Mouse (Mus musculus): Measurements from ENCODE around the gene Slc9b1. TPM values are rescaled to one million over a fixed set of nuclear protein-coding genes. Genes with fewer than 3 reads are reported as not detected.

The Slc9b1 gene
- total RNA-seq, 2 experiments from 2014 or later, result not detected

DNA sequence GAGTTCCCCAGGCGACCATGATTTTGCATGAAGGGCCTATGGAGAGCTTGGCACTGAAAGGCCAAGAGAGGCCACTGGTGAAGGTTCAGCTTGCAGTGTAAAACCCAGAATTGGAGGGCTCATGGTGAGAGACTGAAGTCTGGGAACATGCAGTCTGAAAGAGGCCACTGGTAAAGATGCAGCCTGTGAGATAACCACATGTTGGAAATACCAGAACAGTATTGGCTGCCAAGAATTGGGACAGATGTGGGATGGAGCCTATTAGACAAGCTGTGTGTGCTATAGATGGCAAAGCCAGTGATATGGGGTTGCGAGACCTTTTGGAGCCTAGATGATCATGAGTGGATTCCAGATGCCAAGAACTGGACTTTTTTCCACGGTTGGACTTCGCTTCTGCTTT is 32.0 kb downstream of the Slc9b1 start:
- DNase-seq (ENCODE audit: low spot score), result no peak

DNA sequence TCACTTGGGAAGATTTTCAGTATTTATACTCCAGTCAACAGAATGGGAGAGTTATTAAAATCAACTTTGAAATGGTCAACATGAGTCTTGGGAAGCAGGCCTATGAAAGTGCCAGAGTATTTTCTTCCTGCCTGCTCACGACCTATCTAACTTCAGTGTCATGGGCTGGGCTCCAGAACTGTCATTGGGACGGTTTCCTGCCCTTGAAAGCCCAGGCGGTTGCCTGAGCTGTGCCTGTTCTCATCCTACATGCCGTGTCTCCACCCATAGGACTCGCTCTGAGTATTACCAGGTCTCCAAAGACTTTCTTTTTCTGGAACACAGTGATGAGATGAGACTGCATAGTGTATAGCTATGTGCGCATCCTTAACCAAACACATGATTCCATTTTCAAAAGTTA is 45.4 kb downstream of the Slc9b1 start:
- DNase-seq (ENCODE audit: low spot score), result no peak

DNA sequence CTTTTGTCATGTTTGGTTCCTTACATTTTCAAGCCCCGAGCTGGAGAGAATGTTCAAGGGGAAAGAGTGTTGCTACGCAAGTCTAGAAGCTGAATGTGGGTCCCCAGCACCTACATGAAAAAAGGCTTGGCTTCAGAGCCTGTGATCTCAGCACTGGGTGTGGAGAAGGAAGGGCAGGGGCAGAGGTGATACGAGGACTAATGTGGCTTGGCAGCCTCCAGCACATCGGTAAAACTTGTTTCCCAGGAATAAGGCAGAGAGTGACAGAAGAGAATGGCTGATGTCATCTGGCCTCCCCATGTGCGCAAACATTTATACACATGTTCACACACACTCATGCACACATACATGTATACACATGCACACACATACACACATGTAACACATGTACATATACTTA is 47.3 kb downstream of the Slc9b1 start:
- no peak for DNase-seq (ENCODE audit: low spot score)

DNA sequence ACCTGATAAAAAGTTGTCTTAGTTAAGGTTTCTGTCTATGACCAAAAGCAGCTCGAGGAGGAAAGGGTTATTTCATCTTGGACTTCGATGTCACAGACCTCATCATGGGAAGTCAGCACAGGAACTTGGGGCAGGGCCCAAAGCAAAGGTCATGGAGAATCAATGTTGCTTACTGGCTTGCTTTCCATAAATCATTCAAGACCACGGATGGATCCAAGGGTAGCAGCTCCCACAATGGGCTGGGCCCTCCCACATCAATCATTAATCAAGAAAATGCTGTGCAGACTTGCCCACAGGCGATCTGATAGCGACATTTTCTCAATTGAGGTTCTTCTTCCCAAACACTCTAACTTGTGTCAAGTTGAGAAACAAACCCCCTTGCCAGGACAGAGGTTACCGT is 48.3 kb downstream of the Slc9b1 start:
- DNase-seq (ENCODE audit: low spot score), result no peak

DNA sequence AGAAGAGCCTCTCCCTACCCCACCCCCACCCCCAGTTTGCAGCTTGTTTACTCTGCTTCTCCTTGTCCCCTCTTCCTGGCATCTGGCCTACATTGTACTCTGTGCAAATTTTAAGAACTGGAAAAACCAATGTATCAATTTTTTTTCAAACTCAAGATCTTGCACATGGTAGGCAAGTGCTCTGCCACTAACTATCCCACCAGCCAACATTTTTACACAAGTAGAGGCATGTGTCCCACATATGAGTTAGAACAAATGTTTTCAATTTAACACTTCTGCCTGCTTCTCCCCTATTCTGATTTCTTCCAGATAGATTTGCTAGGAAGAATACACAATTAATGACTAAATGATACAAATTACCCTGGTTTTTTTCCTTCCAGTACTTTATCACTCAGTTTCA is 49.3 kb downstream of the Slc9b1 start:
- no peak for DNase-seq (ENCODE audit: low spot score)

DNA sequence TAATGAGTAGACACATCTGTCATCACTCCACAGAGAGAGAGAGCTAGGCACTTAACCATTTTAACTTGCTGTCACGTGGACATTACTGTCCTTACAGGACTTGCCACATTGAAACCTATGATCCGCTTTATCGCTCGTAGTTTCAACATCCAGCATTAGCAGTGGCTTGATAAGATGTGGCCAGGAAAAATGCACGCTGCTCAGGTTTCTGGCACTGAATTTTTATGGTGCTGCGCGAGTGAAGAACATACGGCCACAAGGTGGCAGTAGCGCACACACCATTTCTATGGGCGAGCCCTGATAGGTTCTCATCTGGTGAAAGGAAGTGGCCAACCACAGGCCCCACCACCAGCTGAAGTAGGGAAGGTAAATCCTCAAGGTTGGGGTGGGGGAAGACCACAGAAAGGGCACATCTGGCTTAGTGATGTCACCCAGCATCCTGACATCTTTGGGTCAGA is 54.4 kb downstream of the Slc9b1 start:
- DNase-seq (ENCODE audit: low spot score), result peak; percentile 87

DNA sequence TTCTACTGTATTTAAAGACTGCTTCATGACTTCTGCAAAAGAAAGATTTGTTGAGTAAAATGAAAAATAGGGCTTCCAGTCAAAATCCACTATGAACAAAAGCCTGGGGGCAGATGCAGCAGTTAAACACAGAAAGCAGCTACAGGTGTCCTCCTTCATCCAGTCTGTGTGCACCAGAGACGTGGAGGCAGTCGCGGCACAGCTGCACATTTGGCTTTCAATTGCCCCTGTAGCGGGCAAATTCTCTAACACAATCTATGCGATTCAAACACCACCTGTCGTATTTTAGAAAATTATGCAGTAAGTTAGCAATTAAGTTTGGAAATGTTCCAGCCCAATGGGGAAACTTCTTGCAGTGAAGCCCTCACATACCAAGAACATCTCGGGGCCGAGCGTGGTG is 55.4 kb downstream of the Slc9b1 start:
- no peak for DNase-seq (ENCODE audit: low spot score)

DNA sequence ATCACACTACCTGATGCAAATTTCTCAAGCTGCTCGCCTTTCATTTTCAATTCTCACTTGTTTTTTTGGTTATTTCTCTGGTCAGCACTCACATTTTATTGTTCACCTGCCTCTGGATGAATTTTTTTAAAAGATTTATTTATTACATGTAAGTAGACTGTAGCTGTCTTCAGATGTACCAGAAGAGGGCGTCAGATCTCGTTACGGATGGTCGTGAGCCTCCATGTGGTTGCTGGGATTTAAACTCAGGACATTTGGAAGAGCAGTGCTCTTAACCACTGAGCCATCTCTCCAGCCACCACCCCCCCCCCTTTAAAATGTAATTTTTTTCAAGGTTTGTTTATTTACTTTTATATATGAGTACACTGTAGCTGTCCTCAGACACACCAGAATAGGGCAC is 56.0 kb downstream of the Slc9b1 start:
- DNase-seq (ENCODE audit: low spot score), result no peak

DNA sequence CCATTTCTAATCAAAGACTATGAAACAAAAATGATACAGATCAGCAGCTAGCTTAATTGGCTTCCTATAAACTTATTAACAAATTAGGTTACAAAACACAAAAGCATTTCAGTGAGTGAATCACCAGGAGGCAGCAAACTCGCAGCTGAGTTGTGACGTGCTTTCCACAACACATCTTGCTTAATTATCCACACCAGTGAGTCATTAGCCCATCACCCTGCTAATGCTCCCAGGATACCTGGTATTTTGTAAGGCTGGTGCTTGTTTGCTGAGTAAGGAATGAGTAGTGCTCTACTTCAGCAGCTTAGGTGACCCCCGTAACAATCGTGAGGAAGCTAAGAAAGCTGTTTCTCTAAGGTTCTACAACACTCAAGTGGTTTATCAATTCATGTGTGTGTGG is 56.8 kb downstream of the Slc9b1 start:
- DNase-seq (ENCODE audit: low spot score), result no peak

DNA sequence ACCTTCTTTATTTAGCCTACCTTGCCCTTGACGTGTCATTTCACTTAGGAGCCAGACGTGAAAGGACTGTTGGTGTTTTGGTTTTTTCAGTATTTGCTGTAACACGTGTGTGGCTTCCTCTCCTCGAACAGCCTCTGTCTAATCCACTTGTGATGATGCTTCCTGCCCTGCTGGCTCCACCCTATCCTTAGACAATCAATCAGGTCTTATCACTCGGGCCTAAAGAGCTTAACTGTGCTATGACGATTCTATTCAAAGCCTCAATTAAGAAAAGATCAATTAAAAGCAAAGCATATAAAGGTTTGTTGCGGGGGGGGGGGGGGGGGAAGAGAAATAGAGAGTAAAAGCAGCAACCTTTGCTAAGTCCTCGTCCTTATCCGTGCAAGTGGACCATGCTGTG is 59.5 kb downstream of the Slc9b1 start:
- no peak for DNase-seq (ENCODE audit: low spot score)

DNA sequence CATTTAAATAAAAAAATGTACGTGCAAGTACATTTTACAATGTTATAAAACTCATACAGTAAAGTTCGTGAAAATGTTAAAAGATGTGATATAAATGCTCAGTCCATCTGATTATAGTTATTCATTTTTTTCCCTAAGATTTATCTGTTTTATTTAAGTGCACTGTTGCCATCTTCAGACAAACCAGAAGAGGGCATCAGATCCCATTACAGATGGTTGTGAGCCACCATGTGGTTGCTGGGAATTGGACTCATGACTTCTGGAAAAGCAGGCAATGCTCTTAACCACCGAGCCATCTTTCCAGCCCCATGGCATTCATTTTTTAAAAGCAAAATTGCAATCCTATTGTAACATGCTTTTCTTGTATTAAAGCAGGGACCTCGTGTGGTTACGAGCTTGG is 61.4 kb downstream of the Slc9b1 start:
- DNase-seq (ENCODE audit: low spot score), result no peak

DNA sequence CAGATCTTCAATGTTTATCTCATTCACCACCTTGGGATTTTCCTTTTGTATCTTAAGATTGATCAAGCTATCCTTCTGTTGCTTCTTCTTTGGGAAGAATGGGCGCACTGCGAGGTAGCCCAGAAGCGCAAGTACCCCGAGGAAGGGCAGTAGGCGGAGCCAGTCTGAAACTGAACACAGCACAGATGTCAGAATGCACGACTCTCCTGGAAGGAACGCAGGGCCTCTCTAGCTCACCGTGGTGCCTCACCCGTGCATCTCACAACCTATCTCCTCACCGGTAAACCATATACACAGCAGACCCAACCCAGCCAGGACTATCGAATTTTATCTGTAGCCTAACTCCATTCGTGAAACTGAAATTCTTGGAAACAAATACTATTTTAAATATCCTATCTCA is 63.2 kb downstream of the Slc9b1 start:
- no peak for DNase-seq (ENCODE audit: low spot score)

DNA sequence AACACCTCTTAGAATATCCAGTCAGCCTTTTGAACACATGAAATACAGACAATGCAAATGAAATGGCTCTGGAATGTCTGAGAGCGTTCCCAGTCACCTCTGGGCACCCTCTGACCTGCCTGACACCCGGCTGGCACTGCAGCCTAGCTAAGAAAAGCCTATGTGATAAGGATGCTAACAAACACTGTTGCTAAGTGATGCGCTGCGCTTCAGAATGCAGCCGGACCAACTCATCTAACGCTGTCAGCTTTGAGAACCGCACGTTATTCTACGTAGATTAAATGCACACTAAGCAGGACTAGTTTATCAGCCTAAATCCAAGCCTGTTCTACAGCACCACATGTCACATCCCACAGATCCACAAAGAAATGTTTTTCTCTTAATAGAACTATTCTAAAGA is 64.0 kb downstream of the Slc9b1 start:
- no peak for DNase-seq (ENCODE audit: low spot score)

DNA sequence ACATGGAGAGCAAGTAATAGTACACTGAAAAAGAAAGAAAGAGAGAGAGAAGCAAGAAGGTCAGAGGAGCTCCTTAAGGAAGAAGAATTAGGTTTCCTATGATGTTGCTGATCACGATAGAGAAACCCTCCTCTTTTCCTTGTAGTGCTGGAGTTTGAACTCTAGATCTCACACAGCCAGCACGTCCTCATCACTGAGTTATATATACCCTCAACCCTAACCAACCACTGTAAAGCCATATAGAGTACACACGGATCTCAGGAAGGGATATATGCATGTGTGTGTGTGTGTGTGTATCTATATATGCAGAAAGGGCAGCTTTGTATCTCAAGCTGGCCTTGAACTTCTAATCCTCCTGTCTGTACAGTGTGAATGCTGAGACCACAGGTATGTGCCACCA is 69.4 kb downstream of the Slc9b1 start:
- DNase-seq (ENCODE audit: low spot score), result no peak

DNA sequence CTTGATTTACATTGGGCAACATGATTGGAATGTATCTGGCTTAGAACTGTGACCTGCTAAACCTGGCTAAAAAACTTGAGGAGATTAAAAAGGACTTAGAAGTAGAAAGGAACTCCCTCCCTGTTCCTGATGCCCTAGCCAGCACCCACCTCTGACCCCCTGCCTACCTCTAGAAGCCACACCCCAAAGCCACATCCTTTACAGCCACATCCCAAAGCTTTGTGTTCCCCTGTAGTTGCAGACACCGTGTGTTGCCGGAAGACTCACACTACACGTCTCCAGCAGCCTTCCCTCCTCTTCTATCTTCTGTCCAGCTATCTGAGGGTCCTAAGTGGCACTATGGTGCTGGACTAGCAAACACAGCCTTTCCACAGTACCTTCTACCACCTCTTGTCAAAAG is 70.0 kb downstream of the Slc9b1 start:
- no peak for DNase-seq (ENCODE audit: low spot score)

DNA sequence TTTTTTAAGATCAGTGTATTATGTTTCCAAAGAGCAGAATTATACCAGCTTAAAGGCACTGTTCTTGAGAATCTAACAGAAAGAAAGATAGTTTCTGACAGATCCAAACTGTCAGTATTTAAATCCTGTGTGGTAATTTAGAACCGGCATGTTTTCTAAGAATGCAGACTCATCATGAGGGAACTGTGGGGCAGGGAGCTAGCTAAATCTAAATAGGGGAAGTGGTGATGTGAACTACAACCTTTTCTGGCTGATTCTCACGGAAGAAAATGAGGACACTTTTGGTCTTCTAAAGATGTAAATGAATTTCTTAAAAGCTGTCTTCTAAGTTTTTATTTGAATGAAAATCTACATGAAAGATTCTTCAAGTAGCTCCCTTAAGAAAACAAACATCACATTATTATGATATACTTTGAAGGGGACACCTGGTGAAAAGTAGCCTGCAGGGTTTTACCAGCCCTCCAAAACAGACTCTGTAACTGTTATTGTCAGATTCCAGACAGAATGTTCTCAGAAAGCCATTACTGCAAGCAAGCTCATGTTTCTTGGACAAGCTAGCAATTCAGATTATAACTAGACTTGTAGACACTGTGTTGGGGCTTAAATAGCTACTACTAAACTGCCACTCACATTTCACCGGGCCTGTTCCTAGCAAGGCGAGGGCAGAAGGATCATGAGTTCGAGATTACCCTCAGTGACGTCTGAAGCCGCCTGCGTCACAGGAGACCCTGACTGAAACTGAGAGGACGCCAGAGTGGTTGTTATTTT is 72.9 kb downstream of the Slc9b1 start:
- no peak for DNase-seq (ENCODE audit: low spot score)

DNA sequence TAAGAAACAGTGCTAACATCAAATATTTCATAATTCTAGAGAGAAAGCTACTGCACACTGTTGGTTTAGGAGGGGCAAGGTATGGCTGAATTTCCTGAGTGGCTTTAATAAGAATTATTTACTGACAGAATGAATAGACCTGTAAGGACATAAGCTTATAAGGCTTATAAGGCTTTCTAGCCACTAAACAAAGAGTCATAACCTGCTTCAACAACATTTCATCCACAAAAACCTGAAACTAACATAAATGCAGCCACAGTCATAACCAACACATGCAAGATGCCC is 73.4 kb downstream of the Slc9b1 start:
- DNase-seq (ENCODE audit: low spot score), result no peak

DNA sequence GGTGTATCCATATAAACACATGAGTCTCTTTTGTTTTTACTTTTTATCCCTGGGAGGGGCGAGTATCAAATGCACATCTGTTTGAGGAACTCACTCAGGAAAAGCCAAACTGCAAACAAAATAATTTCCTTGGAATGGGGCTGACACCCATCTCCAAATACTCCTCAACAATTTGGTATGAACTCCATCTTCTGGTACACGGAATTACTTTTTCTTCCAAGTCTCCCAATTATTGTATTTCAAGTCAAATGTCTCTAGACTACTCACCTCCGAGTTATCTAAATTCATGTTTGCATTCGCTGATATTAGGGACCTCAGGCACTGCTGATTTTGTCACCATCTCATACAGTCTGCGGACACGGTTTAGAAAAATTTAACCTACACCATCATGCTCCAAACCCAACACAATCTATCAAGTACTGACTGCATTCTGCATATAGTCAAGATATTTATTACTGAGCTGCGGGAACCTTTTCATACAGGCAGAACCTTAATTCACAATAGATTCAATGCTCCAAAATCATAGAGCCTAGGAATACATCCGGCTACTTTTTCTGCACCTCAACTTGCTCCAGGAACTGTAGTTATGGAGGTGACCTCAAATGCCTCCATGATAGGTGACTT is 74.5 kb downstream of the Slc9b1 start:
- no peak for DNase-seq (ENCODE audit: low spot score)

DNA sequence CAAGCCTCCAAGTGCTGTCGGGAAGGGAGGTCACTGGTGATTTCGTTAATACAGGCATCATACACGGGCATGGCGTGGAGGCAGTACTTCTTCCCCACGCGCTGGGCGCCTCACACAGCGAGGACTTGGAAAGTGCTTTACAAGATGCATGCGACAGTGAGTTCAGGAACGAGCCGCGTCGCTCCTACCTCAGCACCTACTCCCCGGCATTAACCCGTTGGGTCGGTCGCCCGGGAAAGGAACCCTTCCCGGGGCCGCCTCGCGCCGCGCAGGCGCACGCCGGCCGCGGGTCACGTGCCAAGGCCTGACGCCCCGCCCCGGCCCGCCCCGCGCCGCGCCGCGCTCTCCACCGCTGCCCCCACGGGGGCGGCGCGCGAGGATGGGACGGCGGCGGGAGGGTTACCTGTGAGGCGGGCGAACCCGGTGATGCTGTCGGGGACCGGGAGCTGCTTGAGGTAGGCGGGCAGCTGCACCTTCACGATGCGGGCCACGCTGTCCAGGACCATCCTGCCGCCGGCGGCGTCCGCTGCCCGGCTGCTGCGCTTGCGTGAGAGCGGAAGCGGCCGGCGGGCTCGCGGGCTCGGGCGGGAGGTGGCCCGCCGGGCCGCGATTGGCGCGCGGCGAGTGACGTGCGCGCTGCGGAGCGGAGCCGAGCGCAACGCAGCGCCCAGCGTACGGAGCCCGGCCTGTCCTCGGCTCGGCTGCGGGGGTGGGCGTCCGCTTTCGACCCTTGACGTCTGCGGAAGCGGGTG is 75.2 kb downstream of the Slc9b1 start:
- DNase-seq (ENCODE audit: low spot score), result peak; percentile 76

DNA sequence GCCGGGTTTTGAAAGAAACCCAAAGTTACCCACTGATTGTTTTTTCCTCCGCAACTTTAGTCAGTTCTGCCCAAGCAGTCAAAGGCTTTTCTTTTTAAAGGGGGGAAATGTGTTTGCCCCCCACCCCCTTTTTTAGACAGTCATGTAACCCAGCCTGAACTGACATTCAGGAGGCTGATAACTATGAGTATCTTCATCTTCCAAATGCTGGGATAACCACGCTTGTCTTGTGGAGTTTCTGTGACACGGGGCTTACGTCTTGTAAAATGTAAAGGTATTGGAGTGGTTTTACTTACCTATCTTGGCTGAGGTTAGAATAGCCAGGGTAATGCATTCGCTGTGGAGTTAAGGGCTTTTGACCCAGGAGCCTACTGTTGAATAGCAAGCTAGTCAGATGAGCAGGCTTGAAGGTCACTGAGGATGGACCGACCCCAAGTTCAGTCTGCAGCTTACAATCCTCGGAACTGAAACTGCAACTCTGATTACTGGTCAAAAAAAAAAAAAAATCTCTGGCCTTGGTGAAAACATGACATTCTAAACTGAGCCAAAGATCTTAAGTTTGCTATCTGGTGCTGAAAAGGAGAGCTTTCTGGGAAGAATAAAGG is 75.9 kb downstream of the Slc9b1 start, which contains the start of gene Cisd2:
Gene Cisd2 (minus strand): TSS at position 318 of the 605 bp plus-strand sequence.
- DNase-seq (ENCODE audit: low spot score), result no peak

DNA sequence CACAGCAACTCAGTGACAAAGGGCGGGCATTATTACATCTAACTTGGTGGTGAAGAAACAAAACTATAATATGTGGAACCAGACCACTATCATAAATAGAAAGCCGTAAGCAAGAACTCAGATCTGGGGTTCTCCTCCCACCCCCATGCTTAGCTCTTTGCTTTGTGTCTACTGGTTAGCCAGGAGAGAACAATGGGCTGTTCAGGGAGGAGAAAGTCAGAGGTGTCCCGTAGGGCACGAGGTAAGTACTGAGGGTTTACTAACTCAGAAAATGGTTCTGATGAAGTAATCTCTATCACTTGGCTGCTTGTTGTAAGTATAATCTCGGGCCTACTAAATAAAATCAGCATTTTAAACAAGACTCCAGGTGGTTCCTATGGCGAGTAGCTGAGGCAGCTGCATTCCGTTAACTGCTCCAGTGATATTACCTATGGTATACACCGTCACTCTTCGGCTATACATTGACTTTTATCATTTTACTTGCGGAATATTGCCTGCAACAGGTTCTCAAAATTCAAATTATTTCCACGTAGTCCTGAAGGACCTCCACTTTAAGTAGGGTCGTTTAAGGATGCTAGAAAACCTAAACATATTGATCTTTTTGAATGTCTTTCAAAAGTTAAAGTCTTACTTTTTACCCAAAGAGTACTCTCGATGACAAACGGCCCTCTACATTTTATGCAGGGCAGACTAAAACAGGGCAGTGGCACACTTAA is 89.2 kb downstream of the Slc9b1 start:
- no peak for DNase-seq (ENCODE audit: low spot score)

All from gastrocnemius, adult 18-20 months (tissue).